Mouse (Mus musculus) T-helper 2 cell (primary cell): Measurements from ENCODE around the gene Gramd4.
"Not testable (repeated sequence)": the region's sequence is repeated elsewhere in the genome, so short reads cannot be mapped to it uniquely, and the experiment has no call there.

Source experiments
- in situ Hi-C: fragments of 300-600 bp; cut with MboI, MseI; formaldehyde crosslinking; loops from one replicate; pipeline ENCODE4 v1.15.1; 2025; ENCODE audit warnings: high pct_unique_total_duplicates

Gramd4 gene

DNA sequence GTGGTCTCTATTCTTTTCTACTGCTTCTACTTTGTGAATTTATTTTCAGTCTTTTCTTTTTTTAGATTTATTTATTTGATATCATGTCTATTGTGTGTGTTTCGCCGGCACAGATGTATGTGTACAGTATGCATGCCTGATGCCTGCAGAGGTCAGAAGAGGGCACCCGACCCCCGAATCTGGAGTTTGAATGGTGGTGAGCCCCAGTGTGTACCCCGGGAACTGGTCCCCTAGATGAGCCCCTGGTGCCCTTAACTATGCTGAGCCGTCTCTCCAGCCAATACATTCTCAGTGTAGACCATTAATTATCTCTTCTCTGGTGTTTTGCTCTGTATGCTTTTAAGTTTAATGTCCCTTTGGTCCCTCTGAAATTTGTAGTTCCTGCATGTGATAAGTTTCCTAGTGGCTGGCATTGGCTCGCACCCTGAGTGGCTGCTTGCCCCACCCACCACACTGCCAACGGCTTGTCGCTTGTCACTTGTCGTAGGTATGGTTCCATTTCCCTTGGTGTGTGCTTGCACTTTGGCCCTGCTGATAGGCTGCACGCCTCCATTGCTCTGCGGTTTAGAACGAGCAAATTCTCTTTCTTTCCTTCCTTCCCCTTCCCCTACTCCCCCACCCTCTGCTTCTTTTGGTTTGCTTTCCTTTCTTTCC, 31.7 kb downstream of the Gramd4 start:
- in situ Hi-C loops = no loop called here

DNA sequence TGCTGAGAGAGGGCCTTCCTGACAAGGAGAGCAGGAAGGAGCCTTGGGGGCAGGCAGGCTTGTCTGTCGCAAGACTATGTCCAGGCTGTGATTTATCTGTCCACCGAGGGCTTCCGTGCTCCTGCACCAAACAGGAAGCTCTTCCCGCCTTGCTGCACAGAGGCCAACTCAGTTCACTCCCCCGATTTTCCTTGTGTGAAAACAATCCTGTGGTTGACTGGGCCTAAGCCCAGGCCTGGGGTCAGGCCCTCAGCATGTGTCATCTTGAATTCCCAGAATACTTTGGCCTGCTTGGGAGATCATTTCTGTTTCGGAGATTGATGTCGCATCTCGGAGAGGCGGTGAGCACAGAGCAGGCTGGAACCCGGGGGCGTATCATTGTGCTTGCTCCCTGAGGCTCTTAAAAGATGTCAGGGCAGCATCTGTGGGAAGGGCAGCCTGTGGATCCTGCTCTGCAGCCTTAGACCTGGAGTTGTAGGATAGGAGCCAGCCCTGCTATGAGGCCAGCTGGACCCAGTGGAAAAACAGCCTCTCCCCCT, 32.6 kb downstream of the Gramd4 start:
- in situ Hi-C loops = no loop called here

DNA sequence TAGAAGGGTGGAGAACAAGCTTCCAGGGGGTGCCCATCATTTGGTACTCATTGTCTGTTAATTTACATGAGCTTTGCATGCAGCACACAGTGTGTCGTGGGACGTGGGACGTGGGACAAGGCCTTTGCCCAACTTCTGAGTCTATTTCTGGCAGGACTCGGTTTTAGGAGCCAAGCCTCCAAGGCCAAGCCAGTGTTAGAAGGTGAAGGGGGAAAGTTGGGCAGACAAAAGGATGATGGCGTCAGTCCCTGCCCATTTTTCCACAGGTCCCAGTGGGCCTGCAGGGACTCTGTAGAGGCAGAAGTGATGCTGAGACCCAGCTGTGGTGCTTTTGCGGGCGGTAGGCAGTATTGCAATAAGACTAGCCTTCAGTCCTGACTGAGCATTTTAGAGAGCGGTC, 33.1 kb downstream of the Gramd4 start:
- in situ Hi-C loops = no loop called here

DNA sequence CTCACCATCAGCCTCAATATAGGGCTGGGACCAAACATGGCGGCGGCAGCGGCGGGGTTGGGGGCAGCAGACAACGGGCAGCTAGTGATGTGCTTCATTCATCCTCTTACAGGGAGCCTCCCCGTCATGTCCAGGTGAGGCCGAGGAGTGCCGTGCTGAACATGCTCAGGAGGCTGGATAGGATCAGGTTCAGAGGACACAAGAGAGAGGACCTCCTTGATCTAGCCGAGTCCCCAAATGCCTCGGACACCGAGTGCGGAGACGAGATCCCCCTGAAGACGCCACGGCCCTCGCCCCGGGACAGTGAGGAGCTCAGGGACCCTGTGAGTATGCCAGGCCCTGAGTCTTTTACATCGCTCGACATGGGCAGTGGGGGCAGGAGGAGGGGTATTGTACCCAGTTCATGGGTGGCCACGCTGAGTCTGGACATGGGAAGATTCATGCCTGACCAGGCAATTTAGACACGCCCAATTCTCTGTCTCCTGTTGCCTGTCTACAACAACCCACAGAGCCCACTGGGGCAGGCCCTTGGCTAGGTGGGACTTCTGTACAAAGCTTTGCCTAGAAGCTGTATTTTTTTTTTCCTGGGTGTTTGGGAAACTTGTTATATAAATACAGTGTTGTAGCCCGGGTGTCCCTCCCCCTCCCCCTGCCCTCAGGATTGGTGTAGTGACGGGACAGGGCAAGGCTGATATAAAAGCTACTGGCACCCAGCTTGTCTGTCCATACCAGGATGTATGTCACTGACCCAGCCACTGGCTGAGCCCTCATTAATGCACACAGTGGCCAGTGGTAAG, 33.9 kb downstream of the Gramd4 start:
- in situ Hi-C loops = no loop called here

DNA sequence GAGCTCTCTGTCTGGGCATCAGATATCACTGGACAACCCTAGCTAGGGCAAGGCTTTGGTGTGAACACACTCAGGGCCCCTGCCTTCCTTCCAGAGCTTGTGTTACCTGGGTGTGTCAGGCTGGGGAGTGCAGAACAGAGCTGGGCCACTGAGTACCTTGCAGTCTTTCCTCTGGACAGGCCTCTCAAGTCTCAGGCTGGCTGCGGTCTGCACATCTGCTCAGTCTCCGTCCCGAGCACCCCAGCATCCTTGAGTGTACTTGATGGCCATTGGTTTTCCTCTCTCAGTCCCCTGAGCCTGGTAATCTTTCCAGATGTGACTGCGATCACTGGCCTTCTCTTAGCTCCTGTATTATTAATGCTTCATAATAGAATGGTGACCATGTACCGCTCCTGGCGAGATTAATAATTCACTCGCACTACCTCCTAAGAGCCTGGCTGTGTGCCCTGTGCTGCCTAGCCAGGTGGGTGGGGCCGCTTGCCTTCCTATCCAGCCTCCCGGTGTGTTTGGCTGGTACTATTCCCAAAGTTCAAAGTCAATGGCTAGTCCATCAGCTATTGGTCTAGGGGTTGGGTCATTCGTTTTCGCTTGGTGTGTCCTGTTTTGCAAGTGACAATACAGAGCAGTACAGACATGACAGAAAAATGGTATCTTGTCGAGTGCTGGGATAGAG, 34.6 kb downstream of the Gramd4 start:
- in situ Hi-C loops = no loop called here

DNA sequence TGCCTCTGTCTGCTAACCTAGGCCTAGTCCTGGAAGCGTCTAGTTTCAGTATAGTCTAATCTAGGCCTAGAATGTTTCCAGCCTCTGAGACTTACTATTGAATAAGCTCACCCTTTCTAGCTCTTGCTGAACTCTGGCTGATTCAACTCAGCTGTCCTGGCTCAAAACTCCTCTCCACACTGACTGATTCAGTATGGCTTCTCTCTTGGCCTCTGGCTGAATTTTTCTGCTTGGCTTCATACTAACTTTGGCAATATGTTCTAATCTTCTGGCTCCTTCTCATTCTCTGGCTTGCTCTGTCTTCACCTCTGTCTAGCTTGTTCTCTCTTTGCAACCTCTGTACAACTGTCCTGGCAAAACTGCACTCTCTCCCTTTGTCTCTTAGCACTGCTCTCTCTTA, 35.7 kb downstream of the Gramd4 start:
- in situ Hi-C loops = no loop called here

DNA sequence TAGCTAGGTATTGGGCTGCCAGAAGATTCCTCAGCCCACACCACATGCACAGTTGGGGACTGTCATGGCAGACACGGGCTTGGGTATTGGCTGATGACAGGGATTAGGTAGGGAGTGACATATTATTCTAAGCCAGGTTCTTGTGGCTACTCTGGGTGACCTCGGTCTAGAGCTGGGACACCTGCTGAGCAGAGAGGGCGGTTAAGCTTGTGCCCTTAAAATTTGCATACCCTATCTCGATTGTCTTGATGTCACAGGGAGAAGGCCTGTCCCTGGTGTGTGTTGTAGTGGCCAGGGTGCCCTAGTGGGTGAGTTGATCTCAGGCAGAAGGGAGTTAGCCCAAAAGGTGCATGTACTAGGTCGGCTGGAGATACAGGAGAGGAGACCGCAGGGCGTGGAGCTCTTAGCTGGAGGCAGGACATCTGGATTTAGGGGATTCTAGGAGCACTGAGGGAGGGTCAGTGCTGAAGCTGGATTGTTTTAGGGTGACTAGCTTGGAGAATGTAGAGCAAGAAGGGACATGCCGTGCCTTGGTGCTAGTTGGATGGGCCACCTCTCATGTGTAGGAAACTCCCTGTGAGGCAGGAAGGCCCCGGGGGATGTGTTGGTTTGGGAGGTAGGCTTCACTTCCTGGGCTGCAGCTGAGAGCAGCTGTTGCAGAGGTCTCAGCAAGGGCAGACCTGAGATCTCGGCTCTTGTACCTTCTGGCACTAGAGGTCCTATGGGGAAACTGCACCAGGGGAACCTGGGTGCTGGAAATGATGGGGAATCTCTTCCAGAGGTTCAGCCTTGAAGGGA, 37.0 kb downstream of the Gramd4 start:
- in situ Hi-C loops = no loop called here

DNA sequence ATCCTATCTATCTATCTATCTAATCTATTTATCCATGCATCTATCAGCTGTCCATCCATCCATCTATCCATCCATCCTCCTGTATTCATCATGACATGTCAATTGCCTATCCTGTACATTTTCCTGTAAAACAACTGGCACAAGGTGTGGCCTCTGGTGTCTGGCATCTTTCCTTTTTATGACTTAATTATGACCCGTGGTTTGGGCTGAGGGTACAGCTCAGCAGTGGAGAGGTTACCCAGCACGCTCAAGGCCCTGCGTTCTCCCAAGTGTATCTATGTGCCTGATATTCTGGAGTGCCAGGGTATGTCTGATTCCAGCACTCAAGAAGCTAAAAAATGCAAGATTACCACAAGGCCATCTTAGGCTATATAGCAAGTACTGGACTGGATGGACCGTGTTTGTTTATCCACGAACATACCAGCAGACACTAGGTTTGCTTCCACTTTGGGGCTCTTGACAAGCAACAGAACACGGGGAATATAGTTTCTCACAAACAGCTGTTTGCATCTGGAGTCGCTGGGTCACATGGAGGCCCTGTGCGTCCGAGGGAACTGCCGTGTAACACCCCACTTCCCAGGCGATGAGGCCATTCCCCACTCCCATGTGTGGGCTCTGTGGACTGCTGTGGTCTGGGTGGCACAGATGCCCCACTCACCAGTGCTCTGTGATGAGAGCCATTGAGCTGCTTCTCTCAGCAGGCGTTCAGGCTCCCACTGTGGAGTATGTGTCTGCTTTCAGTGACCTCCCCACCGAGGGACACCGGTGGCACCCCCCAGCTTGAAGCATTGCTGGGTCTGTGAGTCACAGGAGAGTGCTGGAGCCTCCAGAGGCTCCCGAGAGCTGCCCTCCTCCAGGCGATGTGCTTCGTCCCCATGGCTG, 38.5 kb downstream of the Gramd4 start:
- in situ Hi-C loops = no loop called here

DNA sequence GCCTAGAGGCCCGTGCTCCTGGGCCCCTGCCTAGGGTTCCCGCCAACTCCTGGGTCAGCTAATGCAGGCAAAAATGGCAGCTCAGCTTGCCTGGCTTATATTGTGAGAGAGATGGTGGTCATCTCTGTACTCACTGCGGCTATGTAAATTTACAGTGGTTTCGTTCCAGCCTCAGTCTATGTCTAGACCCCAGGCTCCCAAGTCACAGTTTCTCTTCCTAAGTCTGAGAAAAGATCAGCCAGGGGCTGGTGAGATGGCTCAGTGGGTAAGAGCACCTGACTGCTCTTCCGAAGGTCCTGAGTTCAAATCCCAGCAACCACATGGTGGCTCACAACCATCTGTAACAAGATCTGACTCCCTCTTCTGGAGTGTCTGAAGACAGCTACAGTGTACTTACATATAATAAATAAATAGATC, 39.1 kb downstream of the Gramd4 start:
- in situ Hi-C loops = not testable (repeated sequence)

DNA sequence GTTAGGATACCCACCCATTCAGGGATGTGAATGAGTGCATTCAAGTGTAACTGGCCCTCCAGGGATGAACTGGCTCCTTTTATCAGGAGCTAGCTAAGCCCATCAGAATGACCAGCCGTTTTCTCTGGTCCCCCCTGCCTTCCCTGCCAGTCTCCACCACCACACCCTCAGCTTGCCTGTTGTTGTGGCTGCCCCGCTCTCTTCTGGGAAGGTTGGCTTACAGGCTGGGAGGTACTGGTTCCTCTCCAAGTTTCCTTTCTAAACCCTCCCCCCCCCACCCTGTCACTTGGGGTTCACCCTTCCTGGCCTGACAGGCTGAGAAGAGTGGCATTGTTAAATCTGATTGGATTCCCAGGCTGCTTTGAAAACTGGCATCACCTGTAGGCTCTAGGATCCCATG, 40.4 kb downstream of the Gramd4 start:
- in situ Hi-C loops = no loop called here

DNA sequence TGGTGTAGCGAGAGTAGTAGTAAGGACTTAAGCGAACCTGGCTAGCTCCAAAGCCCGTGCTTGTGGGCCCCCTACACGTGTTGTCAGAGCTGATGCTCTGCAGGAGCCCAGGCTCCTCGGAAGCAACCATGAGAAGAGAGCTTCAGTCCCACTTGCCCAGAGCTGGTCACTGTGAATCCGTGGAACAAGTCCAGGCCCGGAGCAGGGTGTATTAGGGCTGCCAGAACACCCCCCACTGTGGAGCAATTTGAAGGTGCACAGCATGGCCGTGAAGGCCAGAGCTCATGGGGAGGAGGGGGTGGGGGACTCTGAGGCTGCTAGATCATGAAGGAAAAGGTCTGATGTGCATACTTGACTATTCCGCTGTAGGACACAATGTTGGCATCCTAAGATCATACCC, 44.1 kb downstream of the Gramd4 start:
- in situ Hi-C loops = no loop called here

DNA sequence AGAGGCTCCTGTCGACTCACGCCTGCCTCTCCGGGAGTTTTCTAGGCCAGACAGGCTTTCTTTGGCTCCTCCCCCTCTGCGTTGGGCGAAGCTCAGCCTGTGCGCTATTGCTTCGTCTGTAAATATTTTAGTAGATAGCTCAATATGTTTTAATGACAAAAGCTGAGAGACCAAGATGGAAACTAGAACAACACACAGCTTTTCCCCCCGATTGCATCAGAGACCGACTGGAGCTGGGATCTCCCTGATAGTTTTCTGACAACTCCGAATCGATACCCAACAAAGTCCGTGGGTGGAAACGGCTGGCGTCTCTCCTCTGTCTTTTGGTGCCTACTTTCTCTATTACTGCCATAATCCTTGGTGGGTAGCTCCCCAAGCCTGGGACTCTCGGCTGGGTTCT, 44.8 kb downstream of the Gramd4 start:
- in situ Hi-C loops = no loop called here

DNA sequence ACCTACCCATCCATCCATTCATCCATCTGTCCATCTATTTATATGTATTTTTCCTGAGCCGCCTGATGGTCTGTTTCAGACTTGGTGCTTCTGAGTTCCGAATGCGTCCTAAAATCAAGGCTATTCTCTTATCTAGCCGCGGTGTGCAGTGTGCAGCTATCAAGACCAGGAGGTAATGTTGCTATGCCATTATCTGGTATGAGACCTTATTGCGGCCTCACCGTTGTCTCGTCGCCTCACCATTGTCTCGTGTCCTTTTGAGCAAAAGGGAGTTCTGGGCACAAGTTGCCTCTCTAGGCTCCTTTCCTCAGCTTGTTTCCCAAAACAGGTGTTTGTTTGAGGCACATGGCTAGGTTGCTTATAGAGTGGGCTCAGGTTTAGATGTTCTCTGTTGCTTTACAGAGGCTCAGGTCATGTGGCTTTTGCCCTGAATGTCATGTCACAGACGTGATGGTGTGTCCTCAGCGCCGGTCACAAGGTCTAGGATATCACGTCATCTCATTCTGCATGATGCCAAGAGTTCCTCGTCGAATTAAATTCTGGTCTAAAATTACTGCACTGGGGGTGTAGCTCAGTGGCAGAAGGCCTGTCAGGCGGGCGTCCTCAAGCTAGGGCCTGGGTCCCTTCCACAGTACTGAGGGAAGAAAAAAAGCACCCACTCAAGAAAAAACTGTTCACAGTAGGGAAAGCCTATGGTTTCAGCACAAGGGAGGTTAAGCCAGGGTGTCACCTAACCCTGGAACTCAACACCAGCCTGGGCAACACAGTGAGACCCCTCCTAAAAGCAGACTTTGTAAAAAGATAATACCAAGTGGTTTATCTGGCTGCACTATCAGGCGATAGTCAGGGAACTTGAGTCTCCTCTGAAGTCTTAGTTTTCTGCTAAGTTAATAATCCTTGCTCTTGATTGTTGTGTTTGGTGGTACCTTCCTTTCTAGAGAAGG, 47.2 kb downstream of the Gramd4 start:
- in situ Hi-C loops = no loop called here

DNA sequence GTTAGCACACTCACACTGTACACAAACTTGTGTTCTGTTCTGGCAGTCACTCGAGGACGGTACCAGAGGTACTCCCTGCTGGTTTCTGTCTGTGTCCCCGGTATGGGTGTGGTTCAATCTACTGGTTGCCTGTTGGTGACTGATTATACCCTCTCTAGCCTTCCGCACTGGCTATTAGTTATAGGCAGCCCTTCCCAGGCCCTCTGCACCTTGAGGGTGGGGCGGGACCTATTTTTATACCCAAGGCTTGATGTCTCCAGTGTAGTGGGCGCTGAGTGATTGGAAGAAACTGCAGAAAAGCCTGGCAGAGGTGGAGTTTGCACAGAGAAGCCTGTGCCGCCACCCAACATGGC, 47.8 kb downstream of the Gramd4 start:
- in situ Hi-C loops = no loop called here

DNA sequence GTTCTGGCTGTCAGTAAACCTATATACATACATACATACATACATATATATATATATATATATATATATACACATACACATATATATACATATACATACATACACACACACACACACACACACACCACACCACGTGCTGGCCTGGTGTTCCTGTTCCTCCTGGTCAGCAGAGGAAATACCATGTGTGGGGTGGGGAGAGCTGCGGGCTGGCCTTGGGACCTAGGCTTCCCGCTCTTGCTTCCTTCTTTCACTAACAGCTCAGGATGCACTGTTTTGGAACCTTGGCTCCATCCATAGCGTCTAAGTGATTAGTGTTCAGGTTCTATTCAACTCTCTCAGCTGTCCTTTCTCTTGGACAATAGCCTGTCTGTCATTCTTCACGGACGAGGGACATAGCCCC, 48.3 kb downstream of the Gramd4 start:
- in situ Hi-C loops = no loop called here

DNA sequence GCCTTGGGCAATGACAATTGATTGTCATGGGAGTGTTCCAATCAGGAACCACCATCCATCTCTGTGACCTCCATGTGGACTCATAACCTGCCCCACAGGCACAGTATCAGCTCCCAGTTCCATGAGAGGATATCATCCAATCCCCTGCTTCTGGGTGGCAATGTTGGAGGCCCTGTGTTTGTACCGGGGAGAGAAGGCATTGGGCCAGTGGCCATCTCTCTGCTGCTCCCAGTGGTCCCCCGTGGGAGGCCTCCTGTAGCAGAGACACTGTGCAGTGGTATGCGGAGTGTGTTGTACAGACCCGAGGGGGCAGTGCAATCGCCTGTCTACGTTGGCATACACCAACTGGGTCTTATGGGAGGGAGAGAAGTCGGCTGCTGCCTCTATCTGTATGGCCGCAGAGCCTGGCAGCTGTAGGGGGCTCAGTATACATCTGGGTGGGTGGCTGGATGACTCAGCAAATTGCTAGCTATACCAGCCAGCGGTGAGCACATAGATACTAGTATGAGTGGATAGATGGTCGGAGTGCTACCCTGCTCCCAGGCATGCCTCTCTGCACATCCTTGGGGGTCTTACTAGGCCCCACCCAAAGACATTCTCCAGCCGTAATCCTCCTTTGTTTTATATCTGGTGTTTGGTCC, 50.5 kb downstream of the Gramd4 start:
- in situ Hi-C loops = no loop called here

DNA sequence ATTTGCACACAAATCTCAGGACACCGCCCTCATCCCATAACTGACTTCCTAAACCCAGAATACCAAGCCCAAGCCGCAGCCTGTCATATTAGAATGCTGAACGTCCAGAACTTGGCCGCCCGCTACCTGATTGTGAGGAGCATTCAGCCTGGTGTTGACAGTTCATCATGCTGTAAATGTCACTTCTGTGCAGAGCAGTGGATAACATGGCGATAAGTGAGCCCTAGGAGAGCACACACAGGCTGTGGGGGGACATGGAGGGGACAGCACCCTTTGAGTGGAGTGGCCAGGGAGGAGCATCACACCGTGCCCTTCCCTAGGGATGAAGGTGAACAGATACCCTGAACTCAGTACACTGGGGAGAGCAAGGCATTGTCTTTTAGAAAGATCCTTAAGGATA, 51.8 kb downstream of the Gramd4 start:
- in situ Hi-C loops = no loop called here

DNA sequence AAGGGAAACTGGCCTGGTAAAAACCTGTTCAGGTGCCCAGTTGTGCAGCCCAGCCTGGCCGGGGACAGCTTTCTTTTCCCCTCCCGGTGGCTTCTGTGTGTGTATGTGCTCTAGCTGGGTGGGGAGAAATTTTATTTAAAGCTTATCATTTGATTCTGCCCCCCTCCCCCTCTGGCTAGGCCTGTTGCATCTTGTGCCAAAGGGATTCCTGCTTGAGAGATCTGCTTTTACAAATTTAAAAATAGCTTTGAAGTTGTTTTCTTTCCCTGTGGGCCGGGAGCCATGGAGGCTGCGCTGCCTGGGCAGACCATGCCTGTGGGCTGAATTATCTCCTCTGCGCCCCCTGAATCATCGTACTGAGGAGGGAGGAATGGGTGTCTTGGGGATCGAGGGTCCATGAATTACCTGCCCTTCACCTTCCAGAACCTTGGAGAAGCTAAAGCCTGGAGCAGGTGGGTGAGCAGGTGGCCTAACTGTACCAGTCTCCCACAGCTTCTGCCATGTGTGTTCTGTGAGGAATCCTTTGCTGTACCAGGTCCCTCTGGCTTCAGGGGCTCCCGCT, 52.2 kb downstream of the Gramd4 start:
- in situ Hi-C loops = no loop called here
